Mouse (Mus musculus) lung, adult 2 months (tissue): ENCODE measurements around the gene Drg1.

Experiments
- CTCF ChIP-seq: fragments of 200-500 bp; IDR thresholded peaks from 2 replicates; pipeline ENCODE4 v1.5.1; 2011; ENCODE audit warnings: mild to moderate bottlenecking, low read length, control low read depth; ENCODE audit not compliant: insufficient read depth
- POLR2A ChIP-seq: fragments of 200-500 bp; IDR thresholded peaks from 2 replicates; pipeline ENCODE4 v1.6.1; 2011; ENCODE audit warnings: low read depth, mild to moderate bottlenecking, control low read depth, low read length, borderline replicate concordance; ENCODE audit errors: extremely low read depth

DNA sequence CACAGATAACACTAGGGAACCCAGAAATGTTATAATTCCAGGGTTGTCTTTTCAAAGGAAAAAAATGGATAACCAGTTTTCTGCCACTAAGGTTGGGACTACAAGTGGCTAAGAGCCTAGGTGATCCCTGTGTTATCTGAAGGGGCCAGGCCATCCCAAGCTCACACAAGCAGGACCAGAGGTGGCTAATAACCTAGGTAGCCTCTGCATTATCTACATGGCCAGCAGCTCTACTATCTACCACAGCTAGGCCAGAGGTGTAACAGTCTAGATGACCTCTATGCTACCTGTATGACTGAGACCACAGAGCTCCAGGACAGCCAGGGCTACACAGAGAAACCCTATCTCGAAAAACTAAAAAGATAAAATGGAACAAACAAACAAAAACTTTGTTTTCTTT lies 6.7 kb downstream of the Drg1 start:
- TF ChIP-seq CTCF, result no peak
- no peak for TF ChIP-seq POLR2A
